Comparison of ENCODE assay signal across 30 mouse cellular contexts in genomic region chr11:50057713-50058112, GRCm38 (mm10). TPM values are rescaled to one million over a fixed set of nuclear protein-coding genes. Genes with fewer than 3 reads are reported as not detected.
"Had no signal": no experiment of that assay in that cellular context is flagged by ENCODE, and none has a peak within 500 bp of the region (broad histone marks: within the 10 kb centered on the region; RNA-seq: fewer than 3 reads in every experiment).

No protein-coding gene starts in this region.

- H3K36me3 ChIP-seq: liver, embryonic 15.5 days had no signal

- H3K9ac ChIP-seq: limb, embryonic 12.5 days; limb, embryonic 13.5 days; limb, embryonic 15.5 days; liver, embryonic 12.5 days; liver, embryonic 13.5 days; liver, embryonic 14.5 days; liver, embryonic 15.5 days; liver, postnatal 0 days; lung, embryonic 14.5 days; lung, embryonic 15.5 days; midbrain, embryonic 12.5 days; midbrain, embryonic 13.5 days; midbrain, embryonic 15.5 days; neural tube, embryonic 12.5 days had no signal

- ATAC-seq: liver, embryonic 12.5 days; liver, postnatal 0 days; lung, postnatal 0 days; midbrain, embryonic 13.5 days; midbrain, embryonic 15.5 days; midbrain, embryonic 16.5 days had no signal

- H3K27me3 ChIP-seq: limb, embryonic 12.5 days; limb, embryonic 13.5 days; limb, embryonic 15.5 days; liver, embryonic 12.5 days; liver, embryonic 13.5 days; liver, embryonic 15.5 days; lung, embryonic 15.5 days; megakaryocyte, embryonic 14.5 days; midbrain, embryonic 12.5 days; midbrain, embryonic 13.5 days; midbrain, embryonic 15.5 days; neural tube, embryonic 12.5 days had no signal

- DNase-seq: left cerebral cortex, postnatal 4 days; liver; liver, embryonic 13.5 days; liver, postnatal 0 days; lung, adult 18-20 months; lung, adult 2 months; lung, embryonic 14.5 days; lung, postnatal 10 days; lung, postnatal 14 days; lung, postnatal 36 days; lung, postnatal 4 days; midbrain, embryonic 14.5 days had no signal

- H3K9me3 ChIP-seq: limb, embryonic 10.5 days; limb, embryonic 12.5 days; limb, embryonic 13.5 days; limb, embryonic 15.5 days; liver, embryonic 12.5 days; liver, embryonic 13.5 days; liver, embryonic 15.5 days; lung, embryonic 15.5 days; megakaryocyte, embryonic 14.5 days; midbrain, embryonic 10.5 days; midbrain, embryonic 12.5 days; midbrain, embryonic 13.5 days; midbrain, embryonic 15.5 days; neural tube, embryonic 12.5 days had no signal

- H3K27ac ChIP-seq: limb, embryonic 10.5 days; limb, embryonic 12.5 days; limb, embryonic 13.5 days; limb, embryonic 15.5 days; liver, embryonic 12.5 days; liver, embryonic 13.5 days; liver, embryonic 14.5 days; liver, embryonic 15.5 days; lung, embryonic 15.5 days; macrophage; midbrain, embryonic 10.5 days; midbrain, embryonic 12.5 days; midbrain, embryonic 13.5 days; midbrain, embryonic 15.5 days; neural tube, embryonic 12.5 days had no signal

- H3K4me1 ChIP-seq: limb, embryonic 12.5 days; limb, embryonic 13.5 days; limb, embryonic 15.5 days; liver, embryonic 13.5 days; liver, embryonic 15.5 days; lung, embryonic 15.5 days; midbrain, embryonic 12.5 days; midbrain, embryonic 15.5 days; neural tube, embryonic 12.5 days had no signal

- H3K4me3 ChIP-seq: limb, embryonic 10.5 days; limb, embryonic 12.5 days; limb, embryonic 13.5 days; limb, embryonic 15.5 days; liver, embryonic 12.5 days; liver, embryonic 13.5 days; liver, embryonic 15.5 days; lung, embryonic 15.5 days; megakaryocyte, embryonic 14.5 days; midbrain, embryonic 10.5 days; midbrain, embryonic 12.5 days; midbrain, embryonic 13.5 days; midbrain, embryonic 15.5 days; myocyte; neural tube, embryonic 12.5 days had no signal

RNA-seq across cellular contexts. Expression of gene Rnf130, which starts 32.6 kb away (rescaled TPM):
- polyA plus RNA-seq: myocyte had no signal
